8 mouse cellular contexts compared by ENCODE assay signal in genomic region chr4:57369736-57370373, GRCm38 (mm10).
A peak's percentile ranks its signal among the peaks of the same experiment; 100 is the strongest.
DNase-seq lines count a peak whose midpoint lies in the region; ATAC-seq lines count a peak whose summit lies in the region.

No protein-coding gene starts in this region.

- no peaks in the 10 kb centered on the region for H3K9me3 ChIP-seq in embryonic facial prominence, embryonic 14.5 days (ENCODE audit: control insufficient read depth, low read length)
- no peaks in the 10 kb centered on the region for H3K9me3 ChIP-seq in kidney, embryonic 14.5 days (ENCODE audit: control insufficient read depth, low read length)
- H3K9me3 ChIP-seq in limb, embryonic 13.5 days: no peaks in the 10 kb centered on the region
- H3K9me3 ChIP-seq in stomach, embryonic 14.5 days (ENCODE audit: control insufficient read depth, low read depth, low read length): no peaks in the 10 kb centered on the region

- no peaks in the 10 kb centered on the region for H3K36me3 ChIP-seq in embryonic facial prominence, embryonic 14.5 days (ENCODE audit: control insufficient read depth, insufficient read depth, low read length)
- no peaks in the 10 kb centered on the region for H3K36me3 ChIP-seq in kidney, embryonic 14.5 days (ENCODE audit: control insufficient read depth, insufficient read depth, low read length)
- H3K36me3 ChIP-seq in limb, embryonic 13.5 days: no peaks in the 10 kb centered on the region
- H3K36me3 ChIP-seq in stomach, embryonic 14.5 days (ENCODE audit: control insufficient read depth, insufficient read depth, low read length): no peaks in the 10 kb centered on the region

- no peak overlapping the region for H3K9ac ChIP-seq in embryonic facial prominence, embryonic 14.5 days (ENCODE audit: low read depth, low read length)
- H3K9ac ChIP-seq in kidney, embryonic 14.5 days (ENCODE audit: low read depth, low read length): no peak overlapping the region
- no peak overlapping the region for H3K9ac ChIP-seq in limb, embryonic 13.5 days
- no peak overlapping the region for H3K9ac ChIP-seq in stomach, embryonic 14.5 days (replicated peaks; ENCODE audit: low read depth, low read length)

- H3K4me2 ChIP-seq in embryonic facial prominence, embryonic 14.5 days (ENCODE audit: low read depth, low read length): no peak overlapping the region
- no peak overlapping the region for H3K4me2 ChIP-seq in kidney, embryonic 14.5 days (replicated peaks; ENCODE audit: low read depth, low read length)
- no peak overlapping the region for H3K4me2 ChIP-seq in limb, embryonic 13.5 days (replicated peaks)
- no peak overlapping the region for H3K4me2 ChIP-seq in stomach, embryonic 14.5 days (replicated peaks; ENCODE audit: low read depth, low read length)

- no peaks in the 10 kb centered on the region for H3K27me3 ChIP-seq in embryonic facial prominence, embryonic 14.5 days (replicated peaks; ENCODE audit: control insufficient read depth, insufficient read depth, low read length)
- H3K27me3 ChIP-seq in kidney, embryonic 14.5 days (ENCODE audit: control insufficient read depth, insufficient read depth, low read length): no peaks in the 10 kb centered on the region
- no peaks in the 10 kb centered on the region for H3K27me3 ChIP-seq in limb, embryonic 13.5 days
- H3K27me3 ChIP-seq in stomach, embryonic 14.5 days (ENCODE audit: control insufficient read depth, insufficient read depth, low read length): no peaks in the 10 kb centered on the region

- WGBS in embryonic facial prominence, embryonic 14.5 days: 15% methylated on average over 12 of the region's 12 CpGs
- WGBS in kidney, embryonic 14.5 days: 21% methylated on average over 12 of the region's 12 CpGs
- WGBS in limb, embryonic 13.5 days: 18% methylated on average over 12 of the region's 12 CpGs
- WGBS in stomach, embryonic 14.5 days: 18% methylated on average over 12 of the region's 12 CpGs

- ATAC-seq in embryonic facial prominence, embryonic 14.5 days (ENCODE audit: low read depth): peak; percentile 93
- ATAC-seq in kidney, embryonic 14.5 days (ENCODE audit: low FRiP score, low TSS enrichment): peak; percentile 89
- peak; percentile 83 for ATAC-seq in limb, embryonic 13.5 days (ENCODE audit: low FRiP score, low read depth)
- peak; percentile 78 for ATAC-seq in stomach, embryonic 14.5 days (ENCODE audit: insufficient number of reproducible peaks, insufficient read depth, low FRiP score, low read depth)

- peak; percentile 69 for DNase-seq in 416B (ENCODE audit: low read depth)
- peak; percentile 78 to 88 for DNase-seq in adrenal gland, postnatal 36 days
- DNase-seq in embryonic facial prominence, embryonic 14.5 days (ENCODE audit: low spot score): peak; percentile 89
- DNase-seq in heart, adult 8-10 months (ENCODE audit: low spot score): peak; percentile 61
- DNase-seq in natural killer cell, adult 2 months (ENCODE audit: low spot score in 2 of 2): peak; percentile 2 to 37

- H3K27ac ChIP-seq in embryonic facial prominence, embryonic 14.5 days (replicated peaks; ENCODE audit: low read depth, low read length): no peak overlapping the region
- H3K27ac ChIP-seq in kidney, embryonic 14.5 days (ENCODE audit: low read depth, low read length): no peak overlapping the region
- no peak overlapping the region for H3K27ac ChIP-seq in limb, embryonic 13.5 days
- H3K27ac ChIP-seq in stomach, embryonic 14.5 days (ENCODE audit: low read length): no peak overlapping the region

- no peak overlapping the region for H3K4me3 ChIP-seq in embryonic facial prominence, embryonic 14.5 days (ENCODE audit: low read depth, low read length)
- H3K4me3 ChIP-seq in kidney, embryonic 14.5 days (ENCODE audit: low read length): no peak overlapping the region
- H3K4me3 ChIP-seq in limb, embryonic 13.5 days: no peak overlapping the region
- H3K4me3 ChIP-seq in stomach, embryonic 14.5 days (ENCODE audit: low read depth, low read length): no peak overlapping the region

- H3K4me1 ChIP-seq in embryonic facial prominence, embryonic 14.5 days (ENCODE audit: control insufficient read depth, insufficient read depth, low read length): no peaks in the 10 kb centered on the region
- no peaks in the 10 kb centered on the region for H3K4me1 ChIP-seq in kidney, embryonic 14.5 days (ENCODE audit: control insufficient read depth, insufficient read depth, low read length)
- H3K4me1 ChIP-seq in limb, embryonic 13.5 days: no peaks in the 10 kb centered on the region; the same call in 1 of the 2 replicates
- no peaks in the 10 kb centered on the region for H3K4me1 ChIP-seq in stomach, embryonic 14.5 days (ENCODE audit: control insufficient read depth, insufficient read depth, low read length)

Comparison
In these comparisons a context has a peak if more than half of its experiments do, and no peak if none do; other contexts are left out.
1. DNase-seq: peak in every context shown above with its lines; median percentile 89 in embryonic facial prominence, embryonic 14.5 days; 83 in adrenal gland, postnatal 36 days; 69 in 416B; 61 in heart, adult 8-10 months; 20 in natural killer cell, adult 2 months.